Mouse (Mus musculus) thymus, adult 2 months (tissue): ENCODE data around the gene Hook2.

Experiments
- CTCF ChIP-seq: fragments of 200-500 bp; IDR thresholded peaks from 2 replicates; pipeline ENCODE4 v1.5.1; 2012; ENCODE audit warnings: mild to moderate bottlenecking, control low read depth, low read length, moderate library complexity, borderline replicate concordance; ENCODE audit not compliant: control insufficient read depth, poor library complexity, insufficient read depth; ENCODE audit errors: extremely low read depth
- POLR2A ChIP-seq: fragments of 200-500 bp; IDR thresholded peaks from 2 replicates; pipeline ENCODE4 v1.6.1; 2012; ENCODE audit warnings: mild to moderate bottlenecking, low read length, control low read depth, moderate library complexity; ENCODE audit not compliant: control insufficient read depth, poor library complexity, insufficient read depth; ENCODE audit errors: extremely low read depth

DNA sequence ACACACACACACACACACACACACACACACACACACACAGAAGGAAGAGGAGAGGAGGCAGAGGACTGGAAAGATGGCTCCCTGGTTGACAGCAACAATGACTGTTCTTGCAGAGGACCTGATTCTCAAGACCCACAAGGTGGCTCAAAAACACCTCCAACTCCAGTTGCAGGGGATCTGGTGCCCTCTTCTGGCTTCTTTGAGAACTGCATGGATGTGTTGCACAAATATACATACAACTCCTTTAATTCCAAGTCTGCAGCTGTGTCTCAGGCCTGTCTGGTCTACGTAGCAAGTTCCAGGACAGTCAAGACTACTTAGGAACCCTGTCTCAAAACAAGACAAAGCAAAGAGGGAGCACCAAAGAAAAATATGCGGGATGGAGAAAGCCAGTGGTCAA is 33.6 kb upstream of the Hook2 start:
- TF ChIP-seq CTCF (peak; percentile 26; the same call in 1 of the 2 replicates), POLR2A (no peak)
